Mouse (Mus musculus): ENCODE results near the gene Akna. TPM values are rescaled to one million over a fixed set of nuclear protein-coding genes. Genes with fewer than 3 reads are reported as not detected.

The Akna gene
- total RNA-seq, 2 experiments from 2014 or later: 6.1 to 6.9 TPM

DNA sequence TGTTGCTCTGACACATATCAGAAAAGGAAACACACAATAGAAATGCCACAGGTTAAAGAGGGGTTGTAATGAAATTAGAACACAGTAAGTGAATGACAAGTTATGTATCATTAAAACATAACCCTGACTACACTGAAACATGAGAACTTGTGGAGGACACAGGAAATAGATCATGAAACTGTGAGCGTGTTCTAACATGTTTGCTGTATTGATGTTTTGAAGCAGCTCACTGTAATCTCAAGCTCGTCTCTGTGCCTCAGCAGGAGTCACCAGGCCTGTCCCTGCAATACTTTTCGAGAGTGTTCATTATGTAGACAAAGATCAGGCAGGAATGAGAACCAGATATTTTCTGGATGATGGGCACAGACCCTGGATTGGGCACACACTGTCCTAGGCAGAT lies 59.5 kb downstream of the Akna start:
- intact Hi-C loops (cut with DNase I): no loop called here

DNA sequence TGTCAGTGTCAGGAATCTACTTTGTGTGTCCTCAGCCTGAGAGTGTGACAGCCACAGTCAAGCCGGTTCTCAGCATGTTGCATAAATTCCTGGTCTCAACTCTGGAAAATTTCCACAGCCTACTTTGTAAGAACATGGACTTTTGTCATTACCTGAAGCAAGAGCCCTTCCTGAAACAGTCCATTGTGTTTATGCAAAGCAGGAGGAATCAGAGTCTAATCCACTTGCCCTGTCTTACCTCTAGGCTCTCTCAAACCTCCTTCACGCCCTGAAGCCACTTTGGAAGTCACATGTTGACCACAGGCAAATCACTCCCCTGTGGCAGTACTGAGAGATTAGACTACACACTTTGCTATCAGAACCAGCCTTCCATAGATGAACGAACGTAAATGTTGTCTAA lies 60.7 kb downstream of the Akna start:
- no peak for DNase-seq
- intact Hi-C loops (cut with DNase I): no loop called here

More for the DNA sequence above, 59.5 kb downstream of the Akna start:
- no peak for DNase-seq

DNA sequence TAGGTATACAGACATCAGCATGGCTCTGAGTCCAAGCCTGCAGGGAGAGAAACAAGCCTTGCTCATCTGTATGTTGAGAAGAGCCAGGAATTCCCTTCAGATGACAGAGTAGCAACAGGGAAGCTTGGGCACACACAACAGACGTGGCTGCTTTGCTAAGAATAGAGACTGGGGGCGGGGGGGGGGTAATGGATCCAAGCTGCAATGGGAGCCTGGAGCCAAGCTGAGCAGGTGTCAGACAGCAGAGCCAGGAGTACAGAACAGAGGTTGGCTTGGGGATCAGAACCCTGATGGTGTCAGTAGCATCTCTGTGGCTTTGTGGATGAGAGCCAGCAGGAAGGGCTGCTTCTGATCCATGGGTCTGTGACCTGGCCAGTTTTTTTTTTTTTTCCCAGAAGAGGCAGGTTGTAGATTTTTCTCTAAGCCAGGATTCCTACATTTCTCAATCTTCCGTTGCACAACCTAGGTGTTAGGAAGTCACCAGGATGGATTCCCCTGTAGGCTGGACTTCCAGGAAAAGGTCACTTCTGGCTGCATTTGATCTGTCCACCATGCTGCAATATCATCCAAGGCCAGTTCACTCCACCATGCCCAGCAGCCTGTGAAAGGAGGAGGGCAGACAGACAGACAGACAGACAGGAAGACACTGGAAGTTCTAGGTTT lies 64.6 kb downstream of the Akna start:
- intact Hi-C loops (cut with DNase I): no loop called here
- DNase-seq: peak; percentile 77

DNA sequence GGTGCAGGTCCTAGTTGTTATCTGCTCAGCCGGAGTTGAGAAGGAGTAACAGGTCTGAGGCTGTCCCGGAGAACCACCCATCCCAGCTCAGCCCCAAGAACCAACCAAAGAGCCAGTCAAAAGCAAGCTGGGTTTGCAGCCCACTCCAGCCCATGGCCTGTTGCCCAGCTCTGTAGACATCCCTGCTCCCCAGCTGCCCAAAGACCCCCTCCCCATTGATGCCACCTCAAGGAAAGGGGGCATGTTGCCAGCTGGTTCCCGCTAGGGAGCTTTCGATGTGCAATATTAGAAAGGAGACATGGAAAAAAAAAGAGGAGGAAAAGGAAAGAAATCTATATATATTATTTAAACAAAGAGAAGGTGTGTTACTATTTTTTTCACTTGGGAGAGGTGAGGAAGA lies 69.8 kb downstream of the Akna start:
- DNase-seq: peak; percentile 56
- intact Hi-C loops (cut with DNase I): no loop called here

DNA sequence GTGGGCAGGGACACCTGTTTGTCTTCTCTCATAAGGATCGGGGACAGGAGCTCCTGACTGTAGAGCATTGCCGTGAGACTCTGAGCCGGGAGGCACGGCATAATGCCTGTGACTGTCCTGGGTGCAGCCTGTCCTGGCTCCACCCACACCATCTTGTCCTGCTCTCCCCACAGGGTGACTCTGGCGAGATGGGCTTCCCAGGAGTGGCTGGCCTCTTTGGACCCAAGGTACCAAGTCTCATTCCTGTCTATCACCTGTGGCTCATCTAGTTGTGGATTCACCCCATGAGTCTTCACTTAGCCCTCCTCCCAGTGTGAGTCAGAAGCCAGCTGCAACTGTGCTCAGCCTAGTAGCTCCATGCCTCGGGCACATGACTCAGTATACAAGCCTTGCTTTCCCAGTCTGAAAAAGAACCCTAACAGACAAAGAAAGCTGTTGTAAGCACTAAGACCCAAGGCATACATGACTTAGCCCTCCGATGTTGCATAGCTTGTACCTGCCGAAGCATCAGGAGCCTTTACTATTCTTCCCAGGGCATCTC lies 79.8 kb downstream of the Akna start:
- intact Hi-C loops (cut with DNase I): no loop called here
- DNase-seq: no peak

DNA sequence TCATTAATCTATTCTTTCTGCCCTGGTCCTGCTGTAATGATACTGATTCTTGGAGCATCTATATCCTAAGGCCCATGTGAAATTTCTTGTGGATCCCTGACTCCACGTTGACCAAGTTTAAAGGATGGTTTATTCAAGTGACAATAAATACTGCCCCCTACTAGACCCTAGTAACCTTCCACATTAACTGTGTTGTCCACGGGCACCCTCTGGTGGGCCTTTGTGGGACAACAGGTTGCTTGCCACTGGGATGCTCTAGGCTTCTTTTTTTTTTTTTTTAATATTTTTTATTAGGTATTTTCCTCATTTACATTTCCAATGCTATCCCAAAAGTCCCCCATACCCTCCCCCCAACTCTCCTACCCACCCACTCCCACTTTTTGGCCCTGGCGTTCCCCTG lies 83.6 kb downstream of the Akna start:
- DNase-seq: peak; percentile 83
- intact Hi-C loops (cut with DNase I): loop anchor here (5.0 to 10.0 kb wide), 2 partner anchors 135 to 157 kb away; no protein-coding TSS in a partner anchor

Other genes starting within 250 kb of the Akna start
- gene Ambp, start 248.6 kb downstream of the Akna start, total RNA-seq (2021): not detected
- not detected for gene Kif12, start 231.2 kb downstream of the Akna start, total RNA-seq (2021)
- 1 to 10 TPM; 2.5 to 3.1 TPM for gene Col27a1, start 189.3 kb downstream of the Akna start, total RNA-seq (2021)
- not detected for gene Orm1, start 58.8 kb downstream of the Akna start, total RNA-seq (2021)
- not detected for gene Orm3, start 47.2 kb downstream of the Akna start, total RNA-seq (2021)
- gene Orm2, start 40.9 kb downstream of the Akna start, total RNA-seq (2021): not detected
- gene Whrn, start 92.6 kb upstream of the Akna start, total RNA-seq (2021): 10 to 100 TPM; 24.9 to 28.6 TPM
- 100 to 1,000 TPM; 142 to 154 TPM for gene Atp6v1g1, start 141.4 kb upstream of the Akna start, total RNA-seq (2021)
- gene Tmem268, start 155.4 kb upstream of the Akna start, total RNA-seq (2021): 1 to 10 TPM; 3.9 to 4.4 TPM
- gene Gm11213, start 201.9 kb upstream of the Akna start, total RNA-seq (2021): not detected
- gene Tex48, start 219.1 kb upstream of the Akna start, total RNA-seq (2021): not detected

Data from left cerebral cortex, postnatal 4 days (tissue).